Mouse (Mus musculus) liver, postnatal 0 days (tissue): Measurements from ENCODE around the gene Tiam1.

Experiments used
- CTCF ChIP-seq: sonication (generic); IDR thresholded peaks from 2 replicates; pipeline ENCODE4 v1.5.1; 2016; ENCODE audit warnings: antibody characterized with exemption, low read depth
- EP300 ChIP-seq: IDR thresholded peaks from 2 replicates; pipeline ENCODE4 v1.6.1; 2016; ENCODE audit warnings: antibody characterized with exemption, low read depth, mild to moderate bottlenecking

- TF ChIP-seq CTCF = no peak
- TF ChIP-seq EP300 = no peak
Measured at GRCm38 (mm10) chr16:89905730-89906305, 237.8 kb downstream of the Tiam1 start.
